Mouse (Mus musculus) hindbrain, embryonic 13.5 days (tissue): ENCODE data around the gene Dlx1. TPM values are rescaled to one million over a fixed set of nuclear protein-coding genes. Genes with fewer than 3 reads are reported as not detected.

Experiments
- ATAC-seq: fragments of 200-750 bp; cut with Nextera tagmentation; 2 replicates; pipeline ENCODE4 v1.8.0; 2017; ENCODE audit warnings: moderate TSS enrichment; ENCODE audit not compliant: low FRiP score
- H3K27ac ChIP-seq: fragments of 300-500 bp; sonication (generic); 2 replicates; pipeline ENCODE4 v1.5.1; 2015; ENCODE audit warnings: inconsistent platforms, mild to moderate bottlenecking, moderate library complexity
- H3K27me3 ChIP-seq: fragments of 300-500 bp; sonication (generic); 2 replicates; pipeline ENCODE4 v1.6.1; 2015; ENCODE audit warnings: mild to moderate bottlenecking, inconsistent platforms
- H3K36me3 ChIP-seq: fragments of 300-500 bp; sonication (generic); 2 replicates; pipeline ENCODE4 v1.6.1; 2015; ENCODE audit warnings: mild to moderate bottlenecking, inconsistent platforms
- H3K4me1 ChIP-seq: fragments of 300-500 bp; sonication (generic); replicated peaks from 2 replicates; pipeline ENCODE4 v1.6.1; 2015; ENCODE audit warnings: inconsistent platforms
- H3K4me2 ChIP-seq: fragments of 300-500 bp; sonication (generic); 2 replicates; pipeline ENCODE4 v1.6.1; 2015; ENCODE audit warnings: inconsistent platforms, mild to moderate bottlenecking, moderate library complexity
- H3K4me3 ChIP-seq: fragments of 300-500 bp; sonication (generic); 2 replicates; pipeline ENCODE4 v1.5.1; 2015; ENCODE audit warnings: mild to moderate bottlenecking, inconsistent platforms
- H3K9ac ChIP-seq: fragments of 300-500 bp; sonication (generic); 2 replicates; pipeline ENCODE4 v1.6.1; 2015; ENCODE audit warnings: mild to moderate bottlenecking, inconsistent platforms
- H3K9me3 ChIP-seq: fragments of 300-500 bp; sonication (generic); 2 replicates; pipeline ENCODE4 v1.6.1; 2016; ENCODE audit warnings: inconsistent platforms
- WGBS: fragments of 180-500 bp; shearing (Covaris S2); methylation state at CpG from one replicate; pipeline ENCODE4 v1.1.7; 2015; 5-methylcytosine and 5-hydroxymethylcytosine counted together
- polyA plus RNA-seq: library from polyadenylated mRNA; unstranded; fragments of >200 nt; fragmentation: Nextera tagmentation; extraction: Ambion mirVana; gene quantifications from 2 replicates; pipeline ENCODE4 v1.2.1, GENCODE M21; 2015

Gene Dlx1
- polyA plus RNA-seq, 1 experiment from 2014 or later: 0.96 TPM

- Histone ChIP-seq H3K36me3 (no peaks in the 10 kb centered on the region), H3K9me3 (no peaks in the 10 kb centered on the region), H3K27ac (no peak overlapping the region), H3K4me2 (peak overlapping the region; percentile 63; the same call in 1 of the 2 replicates), H3K27me3 (peaks cover 97% of the 10 kb centered on the region), H3K9ac (no peak overlapping the region), H3K4me3 (peak overlapping the region; percentile 39; the same call in 1 of the 2 replicates), H3K4me1 (peaks cover 26% of the 10 kb centered on the region)
- no peak for ATAC-seq
- WGBS: 1% methylated on average over 34 of the region's 34 CpGs
These were observed 2.6 kb downstream of the Dlx1 start for GRCm38 (mm10) chr2:71530391-71531123.

- no peak overlapping the region for H3K27ac ChIP-seq
- peaks cover 26% of the 10 kb centered on the region for H3K4me1 ChIP-seq
- no peaks in the 10 kb centered on the region for H3K9me3 ChIP-seq
- H3K27me3 ChIP-seq: peaks cover 96% of the 10 kb centered on the region
- no peak overlapping the region for H3K9ac ChIP-seq
- no peak overlapping the region for H3K4me2 ChIP-seq
- H3K36me3 ChIP-seq: no peaks in the 10 kb centered on the region
- no peak for ATAC-seq
- H3K4me3 ChIP-seq: peak overlapping the region; percentile 3; the same call in 1 of the 2 replicates
- 1% methylated on average over 12 of the region's 12 CpGs for WGBS
These were observed 3.2 kb downstream of the Dlx1 start for GRCm38 (mm10) chr2:71531124-71531590.

- peaks cover 26% of the 10 kb centered on the region for H3K4me1 ChIP-seq
- no peak overlapping the region for H3K9ac ChIP-seq
- no peak overlapping the region for H3K4me2 ChIP-seq
- ATAC-seq: no peak
- WGBS: under 1% methylated on average over 43 of the region's 43 CpGs
- H3K27me3 ChIP-seq: peaks cover 96% of the 10 kb centered on the region
- no peaks in the 10 kb centered on the region for H3K9me3 ChIP-seq
- no peaks in the 10 kb centered on the region for H3K36me3 ChIP-seq
- H3K4me3 ChIP-seq: no peak overlapping the region
- no peak overlapping the region for H3K27ac ChIP-seq
These were observed 4.4 kb downstream of the Dlx1 start for GRCm38 (mm10) chr2:71531990-71532970.

GRCm38 (mm10) chr2:71533094-71533493 is 5.2 kb downstream of the Dlx1 start:
- ATAC-seq: no peak
- H3K27ac ChIP-seq: no peak overlapping the region
- H3K4me1 ChIP-seq: peaks cover 26% of the 10 kb centered on the region
- H3K4me2 ChIP-seq: no peak overlapping the region
- no peak overlapping the region for H3K9ac ChIP-seq
- no peaks in the 10 kb centered on the region for H3K36me3 ChIP-seq
- H3K4me3 ChIP-seq: no peak overlapping the region
- H3K27me3 ChIP-seq: peaks cover 96% of the 10 kb centered on the region
- 6% methylated on average over 5 of the region's 5 CpGs for WGBS
- H3K9me3 ChIP-seq: no peaks in the 10 kb centered on the region

- Histone ChIP-seq H3K27ac (no peak overlapping the region), H3K27me3 (peaks cover 96% of the 10 kb centered on the region), H3K4me1 (peaks cover 19% of the 10 kb centered on the region), H3K9ac (no peak overlapping the region), H3K36me3 (no peaks in the 10 kb centered on the region), H3K4me3 (no peak overlapping the region), H3K4me2 (no peak overlapping the region), H3K9me3 (no peaks in the 10 kb centered on the region)
- WGBS: under 1% methylated on average over 20 of the region's 20 CpGs
- no peak for ATAC-seq
These were observed 6.5 kb downstream of the Dlx1 start for GRCm38 (mm10) chr2:71534242-71535052.

GRCm38 (mm10) chr2:71540611-71541417 is 12.9 kb downstream of the Dlx1 start:
- no peak overlapping the region for H3K9ac ChIP-seq
- peaks cover 96% of the 10 kb centered on the region for H3K27me3 ChIP-seq
- peak overlapping the region; percentile 7; the same call in 1 of the 2 replicates for H3K4me3 ChIP-seq
- H3K36me3 ChIP-seq: no peaks in the 10 kb centered on the region
- peak overlapping the region; percentile 23 for H3K4me2 ChIP-seq
- ATAC-seq: no peak
- H3K27ac ChIP-seq: no peak overlapping the region
- under 1% methylated on average over 43 of the region's 48 CpGs for WGBS
- no peaks in the 10 kb centered on the region for H3K9me3 ChIP-seq
- H3K4me1 ChIP-seq: peaks cover 19% of the 10 kb centered on the region

GRCm38 (mm10) chr2:71541418-71542226 is 13.7 kb downstream of the Dlx1 start:
- H3K4me3 ChIP-seq: no peak overlapping the region
- H3K36me3 ChIP-seq: no peaks in the 10 kb centered on the region
- no peak overlapping the region for H3K27ac ChIP-seq
- 1% methylated on average over 37 of the region's 37 CpGs for WGBS
- peaks cover 27% of the 10 kb centered on the region for H3K4me1 ChIP-seq
- no peak for ATAC-seq
- peaks cover 96% of the 10 kb centered on the region for H3K27me3 ChIP-seq
- no peak overlapping the region for H3K9ac ChIP-seq
- H3K4me2 ChIP-seq: peak overlapping the region; percentile 23
- no peaks in the 10 kb centered on the region for H3K9me3 ChIP-seq

GRCm38 (mm10) chr2:71542227-71542815 is 14.4 kb downstream of the Dlx1 start:
- H3K4me1 ChIP-seq: peaks cover 31% of the 10 kb centered on the region
- ATAC-seq: no peak
- peaks cover 96% of the 10 kb centered on the region for H3K27me3 ChIP-seq
- 3% methylated on average over 11 of the region's 11 CpGs for WGBS
- H3K9me3 ChIP-seq: no peaks in the 10 kb centered on the region
- H3K4me2 ChIP-seq: no peak overlapping the region
- no peak overlapping the region for H3K4me3 ChIP-seq
- no peak overlapping the region for H3K9ac ChIP-seq
- H3K36me3 ChIP-seq: no peaks in the 10 kb centered on the region
- no peak overlapping the region for H3K27ac ChIP-seq

GRCm38 (mm10) chr2:71542816-71543301 is 14.9 kb downstream of the Dlx1 start:
- Histone ChIP-seq H3K4me2 (0 out of 2 replicates have a peak overlapping the region, but pooled peaks have one; percentile 15), H3K27ac (no peak overlapping the region), H3K9me3 (no peaks in the 10 kb centered on the region), H3K27me3 (peaks cover 92% of the 10 kb centered on the region), H3K9ac (no peak overlapping the region), H3K36me3 (no peaks in the 10 kb centered on the region), H3K4me3 (no peak overlapping the region), H3K4me1 (peaks cover 31% of the 10 kb centered on the region)
- 0 out of 2 replicates have a peak, but pooled peaks have one; percentile 33 for ATAC-seq
- under 1% methylated on average over 28 of the region's 30 CpGs for WGBS

GRCm38 (mm10) chr2:71543531-71543930 is 15.6 kb downstream of the Dlx1 start:
- Histone ChIP-seq H3K4me2 (no peak overlapping the region), H3K4me1 (peaks cover 31% of the 10 kb centered on the region), H3K27me3 (peaks cover 92% of the 10 kb centered on the region), H3K9me3 (no peaks in the 10 kb centered on the region), H3K27ac (no peak overlapping the region), H3K9ac (no peak overlapping the region), H3K4me3 (peak overlapping the region; percentile 19; the same call in 1 of the 2 replicates), H3K36me3 (no peaks in the 10 kb centered on the region)
- WGBS: under 1% methylated on average over 9 of the region's 9 CpGs
- no peak for ATAC-seq
